Mouse (Mus musculus) right cerebral cortex, postnatal 36 days (tissue): ENCODE data around the gene 1110008L16Rik.
"Not testable (repeated sequence)": the region's sequence is repeated elsewhere in the genome, so short reads cannot be mapped to it uniquely, and the experiment has no call there.

Source experiments
- DNase-seq, 2 experiments: peaks; one replicate each; pipeline ENCODE4 v3.0.0; 2022; ENCODE audit warnings: low spot score in 2 of 2, mixed read lengths in 1 of 2

Gene 1110008L16Rik

GRCm38 (mm10) chr12:55299336-55299735 is at the start of gene 1110008L16Rik:
Gene 1110008L16Rik (plus strand): TSS chr12:55299577.
- DNase-seq: no peak

GRCm38 (mm10) chr12:55261950-55262349 is 37.4 kb upstream of the 1110008L16Rik start:
- not testable (repeated sequence) for DNase-seq

- not testable (repeated sequence) for DNase-seq
Observed at GRCm38 (mm10) chr12:55263385-55263784, 36.0 kb upstream of the 1110008L16Rik start.

- no peak for DNase-seq
Observed at GRCm38 (mm10) chr12:55272243-55272642, 27.1 kb upstream of the 1110008L16Rik start.

GRCm38 (mm10) chr12:55277583-55277982 is 21.8 kb upstream of the 1110008L16Rik start:
- DNase-seq: not testable (repeated sequence)

- DNase-seq: peak in 1 of 2 experiments; percentile 69
Observed at GRCm38 (mm10) chr12:55298112-55298511, 1.3 kb upstream of the 1110008L16Rik start.

GRCm38 (mm10) chr12:55300820-55301351 is 1.5 kb downstream of the 1110008L16Rik start:
- no peak for DNase-seq

- DNase-seq: no peak
Observed at GRCm38 (mm10) chr12:55301472-55302300, 2.3 kb downstream of the 1110008L16Rik start.

- peak; percentile 86 to 91 for DNase-seq
Observed at GRCm38 (mm10) chr12:55302485-55303441, 3.4 kb downstream of the 1110008L16Rik start, which contains the start of gene Ppp2r3c. Gene Ppp2r3c (minus strand): TSS chr12:55302998.

GRCm38 (mm10) chr12:55306371-55306770 is 7.0 kb downstream of the 1110008L16Rik start:
- no peak for DNase-seq

GRCm38 (mm10) chr12:55307566-55307965 is 8.2 kb downstream of the 1110008L16Rik start:
- DNase-seq: no peak

- DNase-seq: no peak
Observed at GRCm38 (mm10) chr12:55308731-55309130, 9.4 kb downstream of the 1110008L16Rik start.

GRCm38 (mm10) chr12:55309501-55309900 is 10.1 kb downstream of the 1110008L16Rik start:
- DNase-seq: no peak

GRCm38 (mm10) chr12:55311841-55312240 is 12.5 kb downstream of the 1110008L16Rik start:
- DNase-seq: no peak

GRCm38 (mm10) chr12:55313901-55314300 is 14.5 kb downstream of the 1110008L16Rik start:
- DNase-seq: no peak

- peak; percentile 29 to 40 for DNase-seq
Observed at GRCm38 (mm10) chr12:55315192-55315591, 15.8 kb downstream of the 1110008L16Rik start.

GRCm38 (mm10) chr12:55321642-55322291 is 22.4 kb downstream of the 1110008L16Rik start:
- no peak for DNase-seq

- DNase-seq: no peak
Observed at GRCm38 (mm10) chr12:55325702-55326101, 26.3 kb downstream of the 1110008L16Rik start.

GRCm38 (mm10) chr12:55328784-55329183 is 29.4 kb downstream of the 1110008L16Rik start:
- DNase-seq: no peak

- no peak for DNase-seq
Observed at GRCm38 (mm10) chr12:55329351-55329750, 30.0 kb downstream of the 1110008L16Rik start.

GRCm38 (mm10) chr12:55333662-55334061 is 34.3 kb downstream of the 1110008L16Rik start:
- DNase-seq: no peak
